Mouse (Mus musculus): ENCODE measurements around the gene Gria4. TPM values are rescaled to one million over a fixed set of nuclear protein-coding genes. Genes with fewer than 3 reads are reported as not detected.
"Not testable (repeated sequence)": the region's sequence is repeated elsewhere in the genome, so short reads cannot be mapped to it uniquely, and the experiment has no call there.

Gria4 gene
- polyA plus RNA-seq, 1 experiment from 2014 or later, result 6.0 TPM

GRCm38 (mm10) chr9:4457644-4458043 lies 338.4 kb downstream of the Gria4 start:
- WGBS, result 91% methylated on average over 1 of the region's 1 CpGs
- ATAC-seq (replicated peaks; ENCODE audit: low FRiP score, low TSS enrichment, low read depth) (no peak), DNase-seq (ENCODE audit: low spot score) (no peak)
- Histone ChIP-seq H3K4me2 (ENCODE audit: low read length) (no peak overlapping the region), H3K9ac (ENCODE audit: low read length) (no peak overlapping the region), H3K4me3 (ENCODE audit: low read depth, low read length) (no peak overlapping the region), H3K27me3 (replicated peaks; ENCODE audit: control insufficient read depth, insufficient read depth, low read length) (no peaks in the 10 kb centered on the region), H3K9me3 (ENCODE audit: control insufficient read depth, low read length) (no peaks in the 10 kb centered on the region), H3K4me1 (replicated peaks; ENCODE audit: control insufficient read depth, insufficient read depth, low read length) (no peaks in the 10 kb centered on the region), H3K36me3 (ENCODE audit: control insufficient read depth, insufficient read depth, low read length) (no peaks in the 10 kb centered on the region), H3K27ac (ENCODE audit: low read depth) (no peak overlapping the region)

- Histone ChIP-seq H3K27ac (ENCODE audit: low read depth) (no peak overlapping the region), H3K9me3 (ENCODE audit: control insufficient read depth, low read length) (no peaks in the 10 kb centered on the region), H3K27me3 (replicated peaks; ENCODE audit: control insufficient read depth, insufficient read depth, low read length) (no peaks in the 10 kb centered on the region), H3K9ac (ENCODE audit: low read length) (no peak overlapping the region), H3K36me3 (ENCODE audit: control insufficient read depth, insufficient read depth, low read length) (no peaks in the 10 kb centered on the region), H3K4me3 (ENCODE audit: low read depth, low read length) (no peak overlapping the region), H3K4me2 (ENCODE audit: low read length) (no peak overlapping the region), H3K4me1 (replicated peaks; ENCODE audit: control insufficient read depth, insufficient read depth, low read length) (no peaks in the 10 kb centered on the region)
- DNase-seq (ENCODE audit: low spot score), result no peak
- WGBS, result 26% methylated on average over 2 of the region's 2 CpGs
- no peak for ATAC-seq (replicated peaks; ENCODE audit: low FRiP score, low TSS enrichment, low read depth)
These were observed 353.1 kb downstream of the Gria4 start for GRCm38 (mm10) chr9:4442908-4443307.

- H3K9ac ChIP-seq (ENCODE audit: low read length); H3K27ac ChIP-seq (ENCODE audit: low read depth); H3K27me3 ChIP-seq (replicated peaks; ENCODE audit: control insufficient read depth, insufficient read depth, low read length); H3K4me2 ChIP-seq (ENCODE audit: low read length); H3K36me3 ChIP-seq (ENCODE audit: control insufficient read depth, insufficient read depth, low read length); H3K9me3 ChIP-seq (ENCODE audit: control insufficient read depth, low read length); ATAC-seq (replicated peaks; ENCODE audit: low FRiP score, low TSS enrichment, low read depth); H3K4me3 ChIP-seq (ENCODE audit: low read depth, low read length); DNase-seq (ENCODE audit: low spot score); H3K4me1 ChIP-seq (replicated peaks; ENCODE audit: control insufficient read depth, insufficient read depth, low read length): not testable (repeated sequence)
- 95% methylated on average over 11 of the region's 11 CpGs for WGBS
These were observed 395.2 kb downstream of the Gria4 start for GRCm38 (mm10) chr9:4400801-4401200.

GRCm38 (mm10) chr9:4376640-4377120 lies 419.4 kb downstream of the Gria4 start:
- Histone ChIP-seq H3K36me3 (ENCODE audit: control insufficient read depth, insufficient read depth, low read length) (peaks cover 7% of the 10 kb centered on the region; the same call in 1 of the 2 replicates), H3K27me3 (replicated peaks; ENCODE audit: control insufficient read depth, insufficient read depth, low read length) (no peaks in the 10 kb centered on the region), H3K4me3 (ENCODE audit: low read depth, low read length) (peak overlapping the region; percentile 83), H3K9ac (ENCODE audit: low read length) (peak overlapping the region; percentile 71), H3K4me2 (ENCODE audit: low read length) (peak overlapping the region; percentile 71), H3K9me3 (ENCODE audit: control insufficient read depth, low read length) (no peaks in the 10 kb centered on the region), H3K27ac (ENCODE audit: low read depth) (peak overlapping the region; percentile 59), H3K4me1 (replicated peaks; ENCODE audit: control insufficient read depth, insufficient read depth, low read length) (peaks cover 10% of the 10 kb centered on the region)
- DNase-seq (ENCODE audit: low spot score) (no peak), ATAC-seq (replicated peaks; ENCODE audit: low FRiP score, low TSS enrichment, low read depth) (peak; percentile 54; the same call in 1 of the 2 replicates)
- WGBS, result 0% methylated on average over 15 of the region's 15 CpGs

- DNase-seq (ENCODE audit: low spot score), result peak; percentile 96
- no peaks in the 10 kb centered on the region for H3K27me3 ChIP-seq (replicated peaks; ENCODE audit: control insufficient read depth, insufficient read depth, low read length)
- peak within 1 kb of the TSS; percentile 71 for H3K9ac ChIP-seq (ENCODE audit: low read length)
- H3K4me3 ChIP-seq (ENCODE audit: low read depth, low read length), result peak within 1 kb of the TSS; percentile 83
- peaks cover 6% of the 10 kb centered on the region; the same call in 1 of the 2 replicates for H3K36me3 ChIP-seq (ENCODE audit: control insufficient read depth, insufficient read depth, low read length)
- peak; percentile 100 for ATAC-seq (replicated peaks; ENCODE audit: low FRiP score, low TSS enrichment, low read depth)
- H3K4me1 ChIP-seq (replicated peaks; ENCODE audit: control insufficient read depth, insufficient read depth, low read length), result peaks cover 10% of the 10 kb centered on the region
- H3K27ac ChIP-seq (ENCODE audit: low read depth), result peak within 1 kb of the TSS; percentile 71
- 2% methylated on average over 31 of the region's 31 CpGs for WGBS
- no peaks in the 10 kb centered on the region for H3K9me3 ChIP-seq (ENCODE audit: control insufficient read depth, low read length)
- peak within 1 kb of the TSS; percentile 71 for H3K4me2 ChIP-seq (ENCODE audit: low read length)
These were observed 420.0 kb downstream of the Gria4 start, which contains the start of gene Msantd4 for GRCm38 (mm10) chr9:4375828-4376639. TSS of gene Msantd4 (plus strand) at chr9:4376562.

Small RNAs within 50 kb of the gene (microRNA-seq; reads per million reads assigned to microRNA genes)
- gene Gm23811, result not detected
- gene Gm23992, result not detected

All from intestine, embryonic 14.5 days (tissue).